Mouse (Mus musculus) kidney, adult 8-10 months (tissue): ENCODE data around the gene Sytl2.

ENCODE experiments used
- DNase-seq, 2 experiments: peaks; one replicate each; pipeline ENCODE4 v3.0.0; 2022

Gene Sytl2

DNA sequence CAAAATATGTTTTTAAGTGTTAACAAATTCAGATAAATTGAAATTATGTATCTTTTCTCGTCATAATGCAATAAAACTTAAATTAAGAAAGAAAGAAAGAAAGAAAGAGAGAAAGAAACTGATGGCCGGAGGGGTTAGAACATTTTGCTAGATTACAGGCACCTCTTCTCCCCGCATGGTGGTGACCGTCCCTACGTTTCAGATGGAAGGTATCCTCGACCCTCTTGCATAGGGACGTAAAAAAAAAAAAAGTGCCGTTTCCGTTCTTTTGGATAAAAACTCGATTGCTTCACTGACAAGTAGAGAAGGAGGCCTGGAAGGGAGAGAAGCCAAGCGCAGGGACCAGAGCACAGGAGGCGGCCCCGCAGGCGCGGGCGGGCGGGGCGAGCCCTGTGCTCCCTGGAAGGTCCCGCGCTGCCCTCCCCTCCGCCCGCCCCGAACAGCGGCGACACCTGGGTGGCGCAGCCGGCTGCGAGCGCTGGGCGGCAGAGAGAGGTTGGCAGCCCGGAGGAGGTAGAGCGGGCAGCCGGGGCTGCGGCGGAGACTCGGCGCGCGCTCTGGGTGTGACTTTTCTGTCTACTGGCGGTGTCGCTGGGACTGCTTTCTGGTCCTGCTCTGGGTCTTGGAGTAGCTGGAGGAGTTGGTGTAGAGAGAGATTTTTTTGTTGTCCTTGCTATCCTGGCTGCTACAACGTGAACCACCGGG, at the start of gene Sytl2:
Gene Sytl2, plus strand, starts transcription at position 311 of the 705 bp plus-strand sequence.
- DNase-seq: peak; percentile 64 to 65

DNA sequence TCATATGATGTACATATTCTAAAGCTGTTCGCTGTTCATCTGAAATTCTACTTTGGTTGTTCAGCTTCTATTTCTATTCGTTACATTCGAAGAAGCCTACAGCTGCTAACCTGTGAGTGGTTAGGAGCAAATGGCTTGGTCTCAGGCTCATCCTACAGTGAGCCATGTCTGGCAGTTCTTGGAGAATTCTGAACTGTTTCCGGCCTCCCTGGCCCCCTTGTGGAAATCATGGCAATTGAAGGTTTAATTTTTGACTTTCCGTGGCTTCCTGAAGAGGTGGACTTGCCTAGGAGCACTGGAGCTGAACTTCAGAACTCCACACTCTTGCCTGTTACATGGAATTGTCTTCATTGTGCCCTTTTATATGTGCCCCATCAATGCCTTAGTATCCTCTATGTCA, 49.1 kb upstream of the Sytl2 start:
- peak in 1 of 2 experiments; percentile 44 for DNase-seq

DNA sequence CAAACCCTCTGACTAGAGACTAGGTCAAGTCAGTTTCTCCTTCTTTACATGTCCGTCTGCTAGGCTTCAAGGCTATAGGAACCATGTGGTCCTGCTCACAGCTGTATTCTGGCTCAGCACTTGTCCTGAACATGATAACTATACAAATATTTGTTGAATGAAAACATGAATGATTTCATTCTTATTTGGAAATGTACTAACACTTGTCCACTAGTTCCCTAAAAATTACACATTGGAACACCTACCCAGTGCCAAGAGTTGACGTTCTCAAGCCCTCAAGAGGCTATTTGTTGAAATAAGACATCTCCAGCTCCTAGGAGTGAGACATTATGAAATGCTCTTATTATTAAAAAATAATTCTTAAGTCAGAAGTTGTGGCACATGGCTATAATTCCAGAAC, 43.4 kb upstream of the Sytl2 start:
- no peak for DNase-seq

DNA sequence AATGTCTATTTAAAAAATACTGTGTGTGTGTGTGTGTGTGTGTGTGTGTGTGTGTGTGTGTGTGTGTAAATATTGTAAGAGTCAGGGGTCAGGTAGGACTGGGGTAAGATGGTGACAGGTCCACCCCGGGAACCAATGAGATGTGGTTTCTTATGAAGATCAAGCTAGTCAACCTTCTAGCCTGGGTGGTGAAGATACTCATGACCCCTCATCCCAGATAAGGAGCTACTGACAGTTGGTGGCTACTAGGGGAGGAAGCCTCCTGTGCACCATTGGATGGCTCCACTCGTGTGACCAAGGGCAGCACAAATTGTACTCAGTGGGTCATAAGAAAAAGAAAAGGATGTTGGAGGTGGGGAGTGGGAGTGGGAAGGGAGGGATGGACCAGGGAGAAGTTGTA, 42.2 kb upstream of the Sytl2 start:
- DNase-seq: no peak

DNA sequence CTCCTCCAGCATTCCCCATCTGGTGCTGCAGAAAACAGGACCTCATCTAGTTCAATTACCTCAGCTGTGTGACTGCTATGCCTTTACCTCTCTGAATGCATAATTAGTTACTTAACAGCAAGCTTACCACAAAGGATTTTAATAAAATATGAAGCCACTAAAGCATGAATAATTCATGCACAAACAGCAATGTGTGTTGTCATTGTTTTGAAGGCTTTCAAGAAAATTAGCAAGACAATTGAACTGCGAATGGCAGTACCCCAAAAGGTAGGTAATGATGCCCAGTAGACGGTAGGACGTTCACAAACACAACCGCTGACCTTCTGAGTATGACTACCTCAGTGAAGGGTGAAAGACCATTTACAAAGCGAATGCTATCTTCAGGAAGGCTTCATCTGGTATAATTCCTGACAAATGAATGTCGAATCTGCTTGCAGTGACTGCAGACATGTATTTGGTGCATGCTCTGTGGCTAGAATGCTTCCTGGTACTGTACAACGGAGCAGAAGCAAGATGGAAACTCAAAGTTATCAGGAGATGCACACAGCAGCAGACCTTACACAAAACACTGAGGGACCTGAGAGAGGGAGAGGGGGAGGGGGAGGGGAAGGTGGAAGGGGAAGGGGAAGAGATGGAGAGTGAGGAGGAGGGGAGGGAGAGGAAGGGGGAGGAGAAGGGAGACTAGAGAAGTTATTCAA, 40.0 kb upstream of the Sytl2 start:
- no peak for DNase-seq

DNA sequence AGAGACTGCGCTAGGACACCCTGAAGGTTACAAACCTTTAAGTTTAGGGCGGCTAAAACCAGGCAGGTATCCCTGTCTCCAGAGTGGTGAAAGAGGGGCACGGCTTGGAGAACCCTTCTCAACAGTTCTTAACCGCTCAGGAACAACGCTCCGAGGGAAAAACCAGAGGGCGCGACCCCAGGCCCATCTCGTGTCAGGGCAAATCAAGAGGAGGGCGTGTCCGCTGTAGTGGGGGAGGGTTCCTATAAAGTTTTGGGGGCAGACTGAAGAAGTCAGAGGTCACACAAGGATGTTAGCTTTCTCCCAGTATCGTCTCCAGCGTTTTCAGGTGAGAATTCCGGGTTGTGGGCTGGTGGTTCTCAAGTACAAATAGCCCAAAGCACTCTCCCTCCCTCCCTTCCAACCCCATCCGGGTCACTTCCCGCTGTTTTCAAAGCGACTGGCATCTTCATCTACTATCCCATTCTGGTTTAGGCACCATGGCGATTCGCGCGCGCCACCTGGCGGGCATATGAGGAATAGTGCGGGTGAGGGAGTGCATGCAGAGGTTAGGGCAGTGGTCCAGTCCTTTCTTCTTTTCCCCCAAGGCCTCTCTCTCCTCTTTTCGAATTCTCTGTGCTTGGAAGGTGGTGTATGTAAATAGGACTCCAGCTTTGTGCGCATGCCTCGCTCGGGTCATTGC, 36.6 kb upstream of the Sytl2 start, which contains the start of gene Ccdc83:
Gene Ccdc83, minus strand, starts transcription at position 489 of the 682 bp plus-strand sequence.
- peak; percentile 67 to 82 for DNase-seq

DNA sequence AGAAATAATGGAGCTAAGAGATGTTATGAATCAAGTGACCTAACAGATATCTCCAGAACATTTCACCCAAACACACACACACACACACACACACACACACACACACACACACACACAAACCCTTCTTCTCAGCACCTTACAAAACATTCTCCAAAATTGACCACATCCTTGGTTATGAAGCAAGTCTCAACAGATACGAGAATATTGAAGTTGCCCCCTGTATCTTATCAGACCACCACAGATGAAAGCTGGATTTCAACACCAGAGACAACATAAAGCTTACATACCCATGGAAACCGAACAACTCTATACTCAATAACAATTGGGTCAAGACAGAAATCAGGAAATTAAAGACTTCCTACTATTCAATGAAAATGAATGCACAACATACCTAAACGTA, 31.9 kb upstream of the Sytl2 start:
- DNase-seq: no peak

DNA sequence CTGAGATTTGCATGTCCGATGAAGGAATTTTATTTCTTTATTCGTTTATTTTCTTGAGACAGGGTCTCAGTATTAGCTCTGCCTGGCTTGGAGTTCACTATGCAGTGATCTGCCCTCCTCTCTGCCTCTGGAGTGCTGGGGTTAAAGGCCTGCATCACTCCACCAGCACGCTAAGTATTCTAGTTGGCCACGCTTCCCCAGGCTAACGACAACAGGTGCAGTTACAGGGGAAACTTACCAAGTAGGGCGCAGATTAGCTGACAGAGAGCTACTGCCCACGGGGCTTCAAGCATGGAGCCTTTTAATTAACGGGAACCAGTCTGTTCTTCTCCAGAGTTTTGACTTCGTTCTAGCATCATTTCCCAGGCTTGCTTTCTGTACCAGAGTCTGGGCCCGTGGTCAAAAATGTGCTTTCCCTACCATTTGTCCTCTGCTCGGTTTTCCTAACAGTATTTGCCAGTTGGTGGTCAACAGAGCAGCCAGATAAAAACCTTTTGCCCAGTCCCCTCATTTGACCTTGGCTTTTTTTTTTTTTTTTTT, 27.4 kb upstream of the Sytl2 start:
- no peak for DNase-seq

DNA sequence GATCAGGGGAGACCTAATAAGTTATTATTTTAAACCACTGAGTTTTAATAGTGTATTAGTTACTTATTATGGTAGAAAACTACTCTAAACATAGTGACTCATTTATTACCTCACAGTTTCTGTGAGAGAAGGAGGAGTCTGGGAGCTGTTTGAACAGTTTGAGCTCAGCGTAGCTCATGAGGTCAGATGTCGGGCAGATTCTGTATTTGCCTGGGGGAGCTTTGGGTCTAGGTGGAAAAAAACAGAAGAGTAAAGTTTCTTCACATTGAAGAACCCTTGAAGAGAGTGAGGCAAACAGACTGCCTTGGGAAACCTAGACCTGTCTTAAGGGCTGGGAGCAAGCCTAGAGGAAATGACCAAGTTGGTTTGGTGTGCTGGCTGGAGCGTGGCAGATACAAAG, 24.8 kb upstream of the Sytl2 start:
- peak in 1 of 2 experiments; percentile 16 for DNase-seq

DNA sequence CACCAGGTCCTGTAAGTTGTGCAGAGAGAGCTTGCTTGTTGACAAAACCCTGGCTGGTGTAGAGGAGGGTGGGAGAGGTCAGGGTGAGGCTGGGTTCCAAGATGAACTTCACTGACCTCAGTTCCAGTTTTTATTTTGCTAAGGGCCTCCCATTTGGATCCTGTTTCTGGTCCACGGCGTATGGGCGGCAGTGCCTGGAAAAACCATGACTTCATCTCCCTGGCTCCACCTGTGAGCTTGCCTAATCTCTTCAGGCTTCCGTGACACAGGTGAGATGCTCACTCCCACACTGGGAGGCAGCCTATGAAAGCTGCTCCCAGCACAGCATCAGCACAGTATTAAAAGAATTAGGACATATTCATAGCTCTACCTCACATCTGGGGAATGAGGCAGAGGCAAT, 24.3 kb upstream of the Sytl2 start:
- no peak for DNase-seq

DNA sequence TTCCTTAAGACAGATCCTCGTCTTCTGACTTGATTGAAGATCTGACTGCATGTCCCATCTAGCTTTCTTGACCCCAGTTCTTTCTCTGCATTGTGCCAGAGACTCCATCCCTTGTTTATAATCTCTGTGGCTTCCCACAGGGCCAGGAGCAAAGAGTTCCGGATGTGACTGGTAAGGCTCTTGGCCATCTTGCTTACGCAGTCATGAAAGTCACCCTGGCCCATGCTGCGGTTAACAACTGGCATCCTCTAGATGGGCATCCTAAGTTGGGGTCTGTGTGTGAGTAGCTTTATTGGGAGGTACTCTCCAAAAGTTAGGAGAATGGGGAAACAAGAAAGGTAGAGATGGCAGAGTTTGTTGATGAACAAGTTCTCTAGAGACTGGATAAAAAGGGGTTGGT, 22.9 kb upstream of the Sytl2 start:
- no peak for DNase-seq

DNA sequence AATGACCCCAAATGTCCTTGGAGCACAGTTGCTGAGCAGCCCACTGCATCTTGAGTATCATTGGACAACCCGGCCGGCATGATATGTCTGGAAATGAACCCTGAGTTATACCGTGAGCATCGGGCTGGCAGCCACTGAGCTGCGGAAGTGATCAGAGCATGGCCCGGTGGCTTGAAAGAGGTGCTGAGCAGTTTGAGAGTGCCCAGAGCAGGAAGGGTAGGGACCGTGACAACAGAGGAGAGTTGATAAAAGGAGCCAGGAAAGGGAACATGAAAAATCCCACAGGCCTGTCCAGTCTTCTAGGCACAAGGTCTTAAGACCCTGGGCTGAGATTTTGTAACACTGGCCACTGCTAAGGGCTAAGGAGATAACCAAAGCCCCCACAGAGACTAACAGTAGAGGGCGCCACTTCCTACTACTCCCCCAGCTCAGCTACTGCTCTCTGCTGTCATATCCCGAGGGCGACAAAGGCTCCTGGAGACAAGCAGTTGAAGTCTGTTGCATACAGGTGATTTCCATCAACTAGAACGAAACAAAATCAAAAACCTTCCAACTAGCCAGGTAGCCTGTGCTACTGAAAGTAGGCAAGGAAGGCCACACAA, 21.7 kb upstream of the Sytl2 start:
- DNase-seq: peak in 1 of 2 experiments; percentile 43

DNA sequence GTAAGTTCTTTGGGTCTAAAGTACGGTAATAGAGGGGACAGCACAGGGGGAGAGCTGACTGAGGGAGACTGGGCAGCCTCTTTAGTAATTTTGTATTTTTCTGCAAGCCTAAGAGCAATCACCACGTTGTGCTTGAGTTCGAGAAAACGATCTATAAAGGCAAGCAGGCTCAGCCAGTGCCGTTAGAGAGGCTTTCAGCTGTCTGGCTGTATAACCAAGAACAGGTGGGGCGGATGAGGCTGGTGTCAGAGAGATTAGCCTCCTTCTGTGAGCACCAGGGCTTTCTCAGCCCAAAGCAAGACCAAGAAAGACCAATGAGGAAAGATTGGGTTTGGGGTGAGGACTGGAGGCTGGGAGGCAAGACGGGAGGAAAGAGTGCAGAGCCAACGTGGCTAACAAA, 21.2 kb upstream of the Sytl2 start:
- no peak for DNase-seq

DNA sequence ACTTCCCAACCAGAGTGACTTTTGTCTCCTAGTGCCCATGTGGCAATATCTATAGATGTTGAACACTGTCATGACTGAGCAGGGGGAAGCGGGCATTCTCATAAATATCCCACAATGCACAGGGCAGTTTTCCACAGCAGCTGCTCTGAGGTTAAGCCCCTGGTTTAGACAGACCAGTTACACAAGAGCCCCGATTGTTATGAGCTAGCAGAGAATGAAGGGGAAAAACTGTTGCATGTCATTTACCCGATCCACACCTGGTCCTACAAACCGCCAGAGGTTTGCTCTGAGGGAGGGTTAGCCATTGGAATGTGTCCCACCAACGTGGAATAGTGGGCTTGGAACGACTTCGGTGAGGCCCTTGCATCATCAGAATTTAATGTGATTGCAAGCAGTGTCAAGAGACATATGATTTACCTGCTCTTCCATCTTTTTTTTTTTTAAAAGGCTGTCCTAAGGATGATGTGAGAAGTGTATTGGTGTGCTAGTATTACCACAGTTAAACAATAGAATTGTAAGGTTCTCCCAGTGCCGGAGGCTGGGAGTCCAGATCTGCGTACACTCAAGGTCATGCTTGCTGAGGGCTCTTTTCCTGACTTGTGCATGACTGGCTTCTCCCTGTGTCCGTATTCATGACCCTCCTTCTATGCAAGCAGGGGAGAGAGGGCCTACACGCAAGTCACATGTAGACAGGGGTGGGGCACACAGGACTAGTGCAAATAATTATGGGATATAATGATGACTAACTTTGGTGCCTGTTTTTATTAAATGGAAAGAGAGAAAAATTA, 20.1 kb upstream of the Sytl2 start:
- no peak for DNase-seq

DNA sequence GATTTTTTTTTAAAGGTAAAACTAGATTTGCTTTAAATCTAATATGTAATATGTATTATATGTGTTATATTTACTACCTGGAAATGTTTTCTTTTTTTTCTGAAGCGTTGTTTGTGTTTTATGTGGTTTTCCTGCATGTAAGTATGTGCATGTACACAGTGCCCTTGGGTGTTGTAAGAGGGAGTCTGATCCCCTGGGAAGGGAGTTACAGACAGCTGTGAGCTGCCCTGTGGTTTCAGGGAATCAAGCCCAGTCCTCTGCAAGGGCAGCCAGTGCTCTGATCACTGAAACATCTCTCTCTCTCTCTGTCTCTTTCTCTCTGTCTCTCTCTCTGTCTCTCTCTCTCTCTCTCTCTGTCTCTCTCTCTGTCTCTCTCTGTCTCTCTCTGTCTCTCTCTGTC, 19.3 kb upstream of the Sytl2 start:
- DNase-seq: no peak

DNA sequence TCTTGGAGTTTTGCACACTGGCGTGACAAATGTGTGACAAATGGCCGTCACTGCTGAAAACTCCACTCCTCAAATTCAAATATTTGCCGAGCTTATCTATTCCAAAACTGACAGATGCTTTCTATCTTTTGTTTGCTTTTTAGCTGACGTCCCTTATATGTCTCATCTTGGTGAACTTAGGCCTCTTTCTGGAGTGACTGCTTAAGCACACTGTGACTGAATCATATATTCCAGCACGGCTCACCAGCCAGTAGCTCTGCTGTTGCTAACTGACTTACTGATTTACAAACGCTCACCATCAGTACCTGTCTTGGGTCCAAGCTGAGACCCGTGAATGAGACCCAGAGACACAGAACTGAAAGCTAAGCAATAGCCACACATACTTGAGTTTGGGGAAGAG, 17.3 kb upstream of the Sytl2 start:
- no peak for DNase-seq

DNA sequence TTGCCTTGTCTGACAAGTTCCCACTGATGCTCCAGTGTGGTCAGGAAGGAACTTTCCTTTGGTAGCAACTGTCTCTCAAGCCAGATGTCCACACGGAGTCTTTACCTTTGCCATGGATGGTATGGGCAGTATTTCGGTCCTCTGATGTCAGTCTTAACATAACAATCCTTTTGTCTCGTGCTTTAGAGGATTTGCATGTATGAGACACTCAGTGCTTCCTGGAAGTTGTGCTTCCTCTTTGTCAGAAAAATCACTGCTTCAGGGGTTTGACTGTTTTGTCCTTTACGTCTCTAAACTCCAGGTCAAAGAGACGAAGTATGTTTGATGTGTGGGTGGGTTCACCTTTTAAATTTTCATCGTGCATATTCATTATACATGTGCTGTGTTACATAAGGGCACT, 10.2 kb upstream of the Sytl2 start:
- DNase-seq: no peak

DNA sequence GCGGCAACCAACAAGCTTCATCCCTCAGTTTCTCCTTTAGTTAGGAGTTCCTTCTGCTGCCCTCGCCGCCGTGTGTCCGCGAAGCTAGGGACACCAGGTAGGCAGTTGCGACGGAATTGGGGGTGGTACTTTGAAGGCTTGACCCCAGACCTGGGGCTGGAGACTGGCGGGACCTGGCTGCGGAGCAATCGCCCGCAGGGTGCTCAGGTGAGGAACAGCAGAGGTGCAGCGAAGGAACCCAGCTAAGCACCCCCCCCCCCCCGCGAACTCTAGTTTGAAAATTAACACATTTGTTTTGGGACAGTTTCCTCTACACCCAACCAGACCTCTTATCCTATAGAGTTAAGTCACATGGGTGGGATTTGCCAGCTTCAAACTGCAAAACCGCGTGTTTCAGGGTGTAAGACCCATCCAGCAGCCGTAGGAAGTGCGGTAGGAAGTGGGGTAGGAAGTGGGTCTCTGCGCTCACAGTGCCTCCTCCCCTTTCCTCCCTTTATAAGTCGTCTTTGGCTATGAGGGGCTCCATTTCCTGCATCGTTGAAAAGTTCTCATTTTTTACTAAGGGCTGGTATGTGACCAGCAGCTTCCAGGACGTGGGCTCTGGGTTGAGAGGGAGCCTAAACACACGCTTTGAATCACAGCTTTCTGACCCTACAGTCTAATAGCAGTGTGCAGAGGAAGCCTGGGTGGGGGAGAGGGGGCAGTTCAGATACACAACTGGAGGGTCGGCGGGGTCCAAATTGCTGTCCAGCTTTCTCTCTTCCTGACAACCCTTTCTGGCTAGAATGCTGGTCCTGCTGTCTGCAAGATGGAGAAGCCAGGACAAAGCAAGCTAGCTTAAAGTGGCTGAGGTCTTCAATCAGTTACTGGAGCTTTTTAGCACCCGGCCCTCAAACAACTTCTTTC, 848 bp downstream of the Sytl2 start:
- DNase-seq: no peak

DNA sequence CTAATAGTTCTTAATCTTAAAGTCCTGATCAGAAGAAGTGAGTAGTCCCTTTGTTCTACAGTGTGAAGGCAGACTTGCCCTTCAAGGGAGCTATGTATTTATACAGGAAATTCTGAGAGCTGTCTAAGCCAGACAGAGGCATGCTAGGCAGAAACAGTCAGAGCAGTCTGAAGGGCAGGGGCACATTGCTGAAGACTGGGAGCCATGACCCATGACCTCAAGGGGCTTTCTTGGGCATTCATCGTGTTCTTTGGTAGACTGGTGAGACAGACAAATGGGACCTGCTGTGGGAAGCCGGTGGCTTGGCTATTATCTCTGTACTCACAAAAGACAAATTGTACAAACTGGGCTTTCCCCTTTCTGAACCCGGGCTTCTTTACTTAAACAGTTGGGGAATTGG, 4.0 kb downstream of the Sytl2 start:
- DNase-seq: no peak

DNA sequence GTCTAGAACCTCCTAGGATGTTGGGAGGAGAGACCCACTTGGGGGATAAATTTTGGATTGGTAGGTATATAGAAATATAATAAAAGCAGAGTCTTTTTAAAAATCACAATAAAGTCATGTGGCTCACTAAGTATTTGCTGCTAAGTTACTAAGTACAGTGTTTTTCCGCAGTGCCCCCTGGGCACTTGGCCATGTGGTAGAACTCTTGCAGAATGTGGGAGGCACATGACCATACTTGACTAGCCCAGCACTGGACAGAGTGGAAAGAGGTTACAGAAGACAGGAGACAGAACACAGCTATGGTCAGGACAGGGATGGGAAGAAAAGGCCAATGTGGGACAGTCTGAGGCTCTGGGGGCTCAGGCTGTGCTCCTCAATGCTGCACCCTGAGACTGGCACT, 4.9 kb downstream of the Sytl2 start:
- peak; percentile 39 to 51 for DNase-seq

DNA sequence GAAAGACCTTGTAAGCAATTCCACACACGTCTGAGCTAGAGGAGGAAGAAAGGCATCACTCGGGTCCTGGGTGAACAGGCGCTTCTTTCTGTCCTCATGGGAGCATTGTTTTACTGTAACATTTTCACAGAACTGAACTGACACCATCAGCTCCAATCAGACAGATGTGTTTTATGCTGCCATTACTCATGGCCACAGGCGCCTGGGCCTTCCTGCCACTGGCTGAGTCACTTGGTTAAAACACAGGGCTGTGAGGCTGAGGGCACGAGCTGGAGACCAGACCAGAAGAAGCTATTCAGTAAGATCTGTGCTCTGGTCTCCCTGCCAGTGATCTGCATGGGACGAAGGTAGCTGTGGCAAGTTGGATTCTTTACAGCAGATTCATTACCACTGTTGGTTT, 6.0 kb downstream of the Sytl2 start:
- no peak for DNase-seq
